Comparison of ENCODE assay signal across 29 mouse cellular contexts in genomic region chr1:74093447-74093846, GRCm38 (mm10). TPM values are rescaled to one million over a fixed set of nuclear protein-coding genes. Genes with fewer than 3 reads are reported as not detected.
A peak's percentile ranks its signal among the peaks of the same experiment; 100 is the strongest.
DNase-seq lines count a peak whose midpoint lies in the region; ATAC-seq and TF ChIP-seq lines count a peak whose summit lies in the region.
"Had no signal": no experiment of that assay in that cellular context is flagged by ENCODE, and none has a peak within 500 bp of the region (broad histone marks: within the 10 kb centered on the region; RNA-seq: fewer than 3 reads in every experiment).

No protein-coding gene starts in this region.

- no peaks in the 10 kb centered on the region for H3K9me3 ChIP-seq in kidney, embryonic 14.5 days (ENCODE audit: control insufficient read depth, low read length)
- no peaks in the 10 kb centered on the region for H3K9me3 ChIP-seq in embryonic facial prominence, embryonic 12.5 days
- H3K9me3 ChIP-seq in kidney, embryonic 15.5 days (replicated peaks) = no peaks in the 10 kb centered on the region
- no peaks in the 10 kb centered on the region for H3K9me3 ChIP-seq in limb, embryonic 10.5 days (replicated peaks)
- H3K9me3 ChIP-seq: limb, embryonic 12.5 days; liver, embryonic 12.5 days; midbrain, embryonic 13.5 days; neural tube, embryonic 13.5 days had no signal

- whole genome bisulfite sequencing in kidney, adult 2 months = 52% methylated on average over 5 of the region's 5 CpGs
- WGBS in kidney, embryonic 14.5 days = 80% methylated on average over 5 of the region's 5 CpGs
- WGBS in embryonic facial prominence, embryonic 12.5 days = 77% methylated on average over 5 of the region's 5 CpGs
- WGBS in kidney, embryonic 15.5 days = 77% methylated on average over 5 of the region's 5 CpGs
- WGBS in limb, embryonic 10.5 days = 79% methylated on average over 5 of the region's 5 CpGs

- no peaks in the 10 kb centered on the region for H3K36me3 ChIP-seq in kidney, adult 2 months (ENCODE audit: control insufficient read depth, insufficient read depth, low read length)
- H3K36me3 ChIP-seq in kidney, embryonic 14.5 days (ENCODE audit: control insufficient read depth, insufficient read depth, low read length) = no peaks in the 10 kb centered on the region
- no peaks in the 10 kb centered on the region for H3K36me3 ChIP-seq in embryonic facial prominence, embryonic 12.5 days
- no peaks in the 10 kb centered on the region for H3K36me3 ChIP-seq in kidney, embryonic 15.5 days
- no peaks in the 10 kb centered on the region for H3K36me3 ChIP-seq in limb, embryonic 10.5 days
- H3K36me3 ChIP-seq: limb, embryonic 12.5 days; liver, embryonic 12.5 days; midbrain, embryonic 13.5 days; neural tube, embryonic 13.5 days had no signal

- no peak overlapping the region for H3K4me3 ChIP-seq in kidney, adult 2 months (ENCODE audit: insufficient read depth, low read depth, low read length)
- no peak overlapping the region for H3K4me3 ChIP-seq in kidney, embryonic 14.5 days (ENCODE audit: low read length)
- no peak overlapping the region for H3K4me3 ChIP-seq in embryonic facial prominence, embryonic 12.5 days
- H3K4me3 ChIP-seq in kidney, embryonic 15.5 days (replicated peaks) = no peak overlapping the region
- no peak overlapping the region for H3K4me3 ChIP-seq in limb, embryonic 10.5 days
- H3K4me3 ChIP-seq: erythroblast, embryonic 14.5 days; limb, embryonic 12.5 days; liver, embryonic 12.5 days; midbrain, embryonic 13.5 days; neural tube, embryonic 13.5 days had no signal

- no peak for TF ChIP-seq CTCF in kidney, adult 2 months (conservative IDR thresholded peaks at IDR 0.05; ENCODE audit: insufficient read depth, insufficient read length, low read depth, low read length)

- H3K27ac ChIP-seq in kidney, adult 2 months (ENCODE audit: insufficient read depth, low read depth, low read length) = peak overlapping the region; percentile 92
- H3K27ac ChIP-seq in kidney, embryonic 14.5 days (ENCODE audit: low read depth, low read length) = no peak overlapping the region
- H3K27ac ChIP-seq in embryonic facial prominence, embryonic 12.5 days = 0 out of 2 replicates have a peak overlapping the region, but pooled peaks have one; percentile 99
- peak overlapping the region; percentile 54; the same call in 1 of the 2 replicates for H3K27ac ChIP-seq in kidney, embryonic 15.5 days
- H3K27ac ChIP-seq in limb, embryonic 10.5 days = peak overlapping the region; percentile 95
- H3K27ac ChIP-seq: liver, embryonic 12.5 days; macrophage; midbrain, embryonic 13.5 days; neural tube, embryonic 13.5 days had no signal

- no peaks in the 10 kb centered on the region for H3K27me3 ChIP-seq in kidney, adult 2 months (replicated peaks; ENCODE audit: control insufficient read depth, insufficient read depth, low read length)
- no peaks in the 10 kb centered on the region; the same call in 1 of the 2 replicates for H3K27me3 ChIP-seq in kidney, embryonic 14.5 days (ENCODE audit: control insufficient read depth, insufficient read depth, low read length)
- H3K27me3 ChIP-seq in embryonic facial prominence, embryonic 12.5 days = 0 out of 2 replicates have a peak, but pooled peaks cover 6% of the 10 kb centered on the region
- H3K27me3 ChIP-seq in kidney, embryonic 15.5 days = peaks cover 28% of the 10 kb centered on the region
- peaks cover 31% of the 10 kb centered on the region for H3K27me3 ChIP-seq in limb, embryonic 10.5 days (ENCODE audit: low read depth, poor library complexity, severe bottlenecking)

- no peak overlapping the region for H3K4me2 ChIP-seq in kidney, embryonic 14.5 days (replicated peaks; ENCODE audit: low read depth, low read length)
- no peak overlapping the region for H3K4me2 ChIP-seq in embryonic facial prominence, embryonic 12.5 days (replicated peaks)
- no peak overlapping the region for H3K4me2 ChIP-seq in kidney, embryonic 15.5 days
- H3K4me2 ChIP-seq: heart, embryonic 11.5 days; limb, embryonic 12.5 days; liver, embryonic 12.5 days; midbrain, embryonic 13.5 days; neural tube, embryonic 13.5 days had no signal

- no peak overlapping the region for H3K9ac ChIP-seq in kidney, embryonic 14.5 days (ENCODE audit: low read depth, low read length)
- H3K9ac ChIP-seq in embryonic facial prominence, embryonic 12.5 days = no peak overlapping the region
- no peak overlapping the region for H3K9ac ChIP-seq in kidney, embryonic 15.5 days
- H3K9ac ChIP-seq: limb, embryonic 12.5 days; liver, embryonic 12.5 days; liver, postnatal 0 days; midbrain, embryonic 13.5 days; neural tube, embryonic 13.5 days had no signal

- no peak for ATAC-seq in kidney, embryonic 14.5 days (ENCODE audit: low FRiP score, low TSS enrichment)
- ATAC-seq in embryonic facial prominence, embryonic 12.5 days (ENCODE audit: insufficient number of reproducible peaks, insufficient read depth, low FRiP score, low TSS enrichment) = no peak
- no peak for ATAC-seq in kidney, embryonic 15.5 days (replicated peaks; ENCODE audit: low FRiP score)
- ATAC-seq: activated CD4-positive, CD25-positive, alpha-beta regulatory T cell, adult 4 months; forebrain, embryonic 16.5 days; hindbrain, embryonic 16.5 days; liver, embryonic 12.5 days; liver, postnatal 0 days; lung, postnatal 0 days; midbrain, embryonic 13.5 days had no signal

- DNase-seq in kidney, adult 2 months = peak; percentile 83
- no peak for DNase-seq in limb, embryonic 10.5 days (ENCODE audit: low spot score)
- DNase-seq in liver = no peak
- no peak for DNase-seq in heart, postnatal 25 days (ENCODE audit: low spot score)
- no peak for DNase-seq in left cerebral cortex, postnatal 10 days (ENCODE audit: extremely low spot score in 1 of 2, low spot score in 2 of 2)
- DNase-seq: adrenal gland, adult 2 months; B cell, adult 2 months; cerebellum, adult 9-10 months; cerebellum, postnatal 36 days; gastrocnemius, postnatal 14 days; heart, adult 11 months; heart, postnatal 4 days; layer of hippocampus, postnatal 36 days; liver, postnatal 0 days had no signal

- peaks cover 28% of the 10 kb centered on the region for H3K4me1 ChIP-seq in kidney, adult 2 months (ENCODE audit: control insufficient read depth, insufficient read depth, low read length)
- H3K4me1 ChIP-seq in kidney, embryonic 14.5 days (ENCODE audit: control insufficient read depth, insufficient read depth, low read length) = peaks cover 56% of the 10 kb centered on the region
- peaks cover 70% of the 10 kb centered on the region for H3K4me1 ChIP-seq in embryonic facial prominence, embryonic 12.5 days
- H3K4me1 ChIP-seq in kidney, embryonic 15.5 days = peaks cover 76% of the 10 kb centered on the region
- H3K4me1 ChIP-seq in limb, embryonic 10.5 days = peaks cover 95% of the 10 kb centered on the region

- intact Hi-C loops in heart, postnatal 25 days (cut with DNase I) = no loop called here
- intact Hi-C loops in left cerebral cortex, postnatal 10 days (cut with DNase I) = no loop called here

- no peak for TF ChIP-seq POLR2A in kidney, adult 2 months (IDR thresholded peaks at IDR 0.05; ENCODE audit: low read depth, low read length)

RNA-seq across cellular contexts. Expression of gene Tns1, which starts 30.8 kb away (rescaled TPM):
- polyA plus RNA-seq in kidney, adult 2 months (2012; rRNA removed) = 400 and 465 TPM in 2 replicates
- 40.1 and 59.2 TPM in 2 replicates for polyA plus RNA-seq in kidney, embryonic 14.5 days (2014; fragmentation: Nextera tagmentation; extraction: Ambion mirVana)
- polyA plus RNA-seq in embryonic facial prominence, embryonic 12.5 days (2016; fragmentation: Nextera tagmentation; extraction: Ambion mirVana) = 38.8 and 39.4 TPM in 2 replicates
- polyA plus RNA-seq in kidney, embryonic 15.5 days (2015; fragmentation: Nextera tagmentation; extraction: Ambion mirVana) = 62.7 and 70.9 TPM in 2 replicates
- 38.6 and 46.7 TPM in 2 replicates for polyA plus RNA-seq in limb, embryonic 10.5 days (2016; fragmentation: Nextera tagmentation; extraction: Ambion mirVana)
- total RNA-seq in heart, postnatal 25 days (2021) = 100 to 1,000 TPM; 679 to 701 TPM
- 10 to 100 TPM; 29.3 to 29.8 TPM for total RNA-seq in left cerebral cortex, postnatal 10 days (2021)

RNA-seq across cellular contexts. Expression of gene Rufy4, which starts 31.9 kb away (rescaled TPM):
- 2.4 and 3.3 TPM in 2 replicates for polyA plus RNA-seq in kidney, adult 2 months (2012; rRNA removed)
- polyA plus RNA-seq in kidney, embryonic 14.5 days (2014; fragmentation: Nextera tagmentation; extraction: Ambion mirVana) = not detected in 2 replicates
- 0.22 and 0.26 TPM in 2 replicates for polyA plus RNA-seq in embryonic facial prominence, embryonic 12.5 days (2016; fragmentation: Nextera tagmentation; extraction: Ambion mirVana)
- 0.17 and 0.40 TPM in 2 replicates for polyA plus RNA-seq in kidney, embryonic 15.5 days (2015; fragmentation: Nextera tagmentation; extraction: Ambion mirVana)
- polyA plus RNA-seq in limb, embryonic 10.5 days (2016; fragmentation: Nextera tagmentation; extraction: Ambion mirVana) = 0.08 and 0.13 TPM in 2 replicates
- 1 to 10 TPM; 1.1 to 1.5 TPM for total RNA-seq in heart, postnatal 25 days (2021)
- total RNA-seq in left cerebral cortex, postnatal 10 days (2021) = under 1 TPM in 1 of 2 experiments, not detected in 1; 0.15 TPM
- total RNA-seq: layer of hippocampus, postnatal 36 days had no signal
- polyA plus RNA-seq: activated CD4-positive, CD25-positive, alpha-beta regulatory T cell, adult 4 months; erythroblast, embryonic 14.5 days; macrophage; small intestine, adult 2 months had no signal
